Mouse (Mus musculus) liver, embryonic 14.5 days (tissue): ENCODE data around the gene Perp. TPM values are rescaled to one million over a fixed set of nuclear protein-coding genes. Genes with fewer than 3 reads are reported as not detected.

Experiments used
- ATAC-seq: fragments of 200-750 bp; cut with Nextera tagmentation; 2 replicates; pipeline ENCODE4 v1.8.0; 2017; ENCODE audit warnings: moderate number of reproducible peaks, mild to moderate bottlenecking, moderate library complexity; ENCODE audit not compliant: insufficient read depth
- DNase-seq, 3 experiments: peaks; one replicate each; pipeline ENCODE4 v3.0.0-alpha.2; 2012 to 2013; ENCODE audit warnings: low read depth in 3 of 3, low spot score in 3 of 3
- H3K27ac ChIP-seq: fragments of 300-500 bp; sonication (generic); 2 replicates; pipeline ENCODE4 v1.5.1; 2014; ENCODE audit warnings: moderate library complexity, mild to moderate bottlenecking, control low read depth, inconsistent platforms
- H3K27me3 ChIP-seq: fragments of 300-500 bp; sonication (generic); 2 replicates; pipeline ENCODE4 v1.6.1; 2014; ENCODE audit warnings: mild to moderate bottlenecking, low read length, moderate library complexity; ENCODE audit not compliant: control insufficient read depth, insufficient read depth
- H3K36me3 ChIP-seq: fragments of 300-500 bp; sonication (generic); replicated peaks from 2 replicates; pipeline ENCODE4 v1.6.1; 2014; ENCODE audit warnings: low read depth; ENCODE audit not compliant: control insufficient read depth, insufficient read depth
- H3K4me1 ChIP-seq, 2 experiments: fragments of 200-500 bp in 1 of 2; fragments of 300-500 bp in 1 of 2; sonication (generic) in 1 of 2; replicated peaks; 2 replicates each; pipeline ENCODE4 v1.6.1; 2012 to 2014; ENCODE audit warnings: antibody characterized with exemption in 1 of 2, inconsistent platforms in 1 of 2, low read length in 1 of 2; ENCODE audit not compliant: control insufficient read depth in 2 of 2, insufficient read depth in 2 of 2
- H3K4me2 ChIP-seq: fragments of 300-500 bp; sonication (generic); 2 replicates; pipeline ENCODE4 v1.6.1; 2014; ENCODE audit warnings: low read depth, mild to moderate bottlenecking, control low read depth, moderate library complexity
- H3K4me3 ChIP-seq, 2 experiments: fragments of 200-500 bp in 1 of 2; fragments of 300-500 bp in 1 of 2; sonication (generic) in 1 of 2; 2 replicates each; pipeline ENCODE4 v1.5.1; 2012 to 2014; ENCODE audit warnings: low read depth in 2 of 2, low read length in 2 of 2, mild to moderate bottlenecking in 2 of 2, control low read depth in 1 of 2, inconsistent platforms in 1 of 2, moderate library complexity in 1 of 2; ENCODE audit not compliant: insufficient read depth in 1 of 2
- H3K9ac ChIP-seq: fragments of 300-500 bp; sonication (generic); replicated peaks from 2 replicates; pipeline ENCODE4 v1.6.1; 2014; ENCODE audit warnings: mild to moderate bottlenecking, control low read depth, moderate library complexity
- H3K9me3 ChIP-seq: fragments of 300-500 bp; sonication (generic); 2 replicates; pipeline ENCODE4 v1.6.1; 2016; ENCODE audit warnings: low read length, mixed read lengths; ENCODE audit not compliant: control insufficient read depth
- CTCF ChIP-seq: IDR thresholded peaks from 2 replicates; pipeline ENCODE4 v1.5.1; 2016; ENCODE audit warnings: antibody characterized with exemption, low read depth, control low read depth
- EP300 ChIP-seq: IDR thresholded peaks from 2 replicates; pipeline ENCODE4 v1.6.1; 2016; ENCODE audit warnings: antibody characterized with exemption, low read depth
- WGBS: fragments of 180-500 bp; shearing (Covaris S2); extraction: QIAGEN DNeasy Blood & Tissue Kit; methylation state at CpG from one replicate; pipeline ENCODE4 v1.1.7; 2014; ENCODE audit not compliant: insufficient replicate concordance; 5-methylcytosine and 5-hydroxymethylcytosine counted together
- polyA plus RNA-seq, 2 experiments: library from polyadenylated mRNA; depleted of rRNA in 1 of 2; stranded (reverse) in 1 of 2; unstranded in 1 of 2; fragments of >200 nt; fragmentation: Nextera tagmentation in 1 of 2; extraction: Ambion mirVana in 1 of 2; gene quantifications; 2 replicates each; pipeline versions ENCODE4 v1.2.1 to v1.2.3; 2012 to 2014

Gene Perp
- polyA plus RNA-seq, 2 experiments = 7.5 to 14.6 TPM

GRCm38 (mm10) chr10:18860831-18861230, 16.0 kb downstream of the Perp start:
- H3K4me2 ChIP-seq = no peak overlapping the region
- no peak overlapping the region for H3K4me3 ChIP-seq
- no peak overlapping the region for H3K9ac ChIP-seq
- no peak for DNase-seq
- no peak for ATAC-seq
- 67% methylated on average over 11 of the region's 11 CpGs for WGBS
- H3K36me3 ChIP-seq = no peaks in the 10 kb centered on the region
- no peak overlapping the region for H3K27ac ChIP-seq
- H3K4me1 ChIP-seq = peaks cover 0 to 9% of the 10 kb centered on the region in 2 experiments; a peak in 2 of 4 replicates
- H3K27me3 ChIP-seq = no peaks in the 10 kb centered on the region
- TF ChIP-seq EP300 (no peak), CTCF (no peak)
- H3K9me3 ChIP-seq = no peaks in the 10 kb centered on the region

GRCm38 (mm10) chr10:18861418-18861817, 16.6 kb downstream of the Perp start:
- no peaks in the 10 kb centered on the region for H3K9me3 ChIP-seq
- no peak overlapping the region for H3K4me2 ChIP-seq
- ATAC-seq (no peak), DNase-seq (no peak)
- no peak overlapping the region for H3K4me3 ChIP-seq
- no peaks in the 10 kb centered on the region for H3K27me3 ChIP-seq
- no peak for TF ChIP-seq CTCF
- no peak for TF ChIP-seq EP300
- no peaks in the 10 kb centered on the region for H3K36me3 ChIP-seq
- no peak overlapping the region for H3K9ac ChIP-seq
- H3K27ac ChIP-seq = no peak overlapping the region
- 62% methylated on average over 4 of the region's 4 CpGs for WGBS
- H3K4me1 ChIP-seq = peaks cover 0 to 9% of the 10 kb centered on the region in 2 experiments; a peak in 2 of 4 replicates

GRCm38 (mm10) chr10:18863332-18863731, 18.5 kb downstream of the Perp start:
- ATAC-seq (no peak), DNase-seq (no peak)
- Histone ChIP-seq H3K9ac (no peak overlapping the region), H3K4me1 (peaks cover 0 to 6% of the 10 kb centered on the region in 2 experiments; a peak in 2 of 4 replicates), H3K36me3 (no peaks in the 10 kb centered on the region), H3K27ac (no peak overlapping the region), H3K27me3 (no peaks in the 10 kb centered on the region), H3K9me3 (no peaks in the 10 kb centered on the region), H3K4me3 (no peak overlapping the region), H3K4me2 (no peak overlapping the region)
- 56% methylated on average over 4 of the region's 4 CpGs for whole genome bisulfite sequencing
- TF ChIP-seq EP300 (no peak), CTCF (no peak)

- WGBS = 29% methylated on average over 5 of the region's 5 CpGs
- TF ChIP-seq EP300 (no peak), CTCF (no peak)
- ATAC-seq (no peak), DNase-seq (no peak)
- Histone ChIP-seq H3K4me3 (no peak overlapping the region), H3K9me3 (no peaks in the 10 kb centered on the region), H3K4me1 (peaks cover 0 to 4% of the 10 kb centered on the region in 2 experiments; a peak in 2 of 4 replicates), H3K36me3 (no peaks in the 10 kb centered on the region), H3K4me2 (no peak overlapping the region), H3K9ac (no peak overlapping the region), H3K27me3 (no peaks in the 10 kb centered on the region), H3K27ac (no peak overlapping the region)
These were observed 19.9 kb downstream of the Perp start for GRCm38 (mm10) chr10:18864753-18865152.

- H3K4me2 ChIP-seq = no peak overlapping the region
- DNase-seq (no peak), ATAC-seq (no peak)
- no peak overlapping the region for H3K4me3 ChIP-seq
- H3K9ac ChIP-seq = no peak overlapping the region
- no peaks in the 10 kb centered on the region for H3K27me3 ChIP-seq
- peaks cover 0 to 7% of the 10 kb centered on the region in 2 experiments; a peak in 2 of 4 replicates for H3K4me1 ChIP-seq
- H3K36me3 ChIP-seq = no peaks in the 10 kb centered on the region
- no peak overlapping the region for H3K27ac ChIP-seq
- no peaks in the 10 kb centered on the region for H3K9me3 ChIP-seq
- TF ChIP-seq EP300 (no peak), CTCF (no peak)
- 17% methylated on average over 2 of the region's 2 CpGs for WGBS
These were observed 26.2 kb downstream of the Perp start for GRCm38 (mm10) chr10:18870990-18871389.

- TF ChIP-seq EP300 (no peak), CTCF (no peak)
- Histone ChIP-seq H3K4me2 (no peak overlapping the region), H3K9me3 (no peaks in the 10 kb centered on the region), H3K27ac (no peak overlapping the region), H3K27me3 (no peaks in the 10 kb centered on the region), H3K4me3 (no peak overlapping the region), H3K9ac (no peak overlapping the region), H3K36me3 (no peaks in the 10 kb centered on the region), H3K4me1 (peaks cover 0 to under 1% of the 10 kb centered on the region in 2 experiments; a peak in 2 of 4 replicates)
- ATAC-seq (no peak), DNase-seq (no peak)
- WGBS = 47% methylated on average over 1 of the region's 1 CpGs
These were observed 31.4 kb downstream of the Perp start for GRCm38 (mm10) chr10:18876211-18876610.
